Mouse (Mus musculus) lung, adult 18-20 months (tissue): Measurements from ENCODE around the gene Pitpnc1.

Source experiments
- DNase-seq, 2 experiments: peaks; one replicate each; pipeline ENCODE4 v3.0.0; 2022; ENCODE audit warnings: mixed read lengths in 2 of 2

Gene Pitpnc1

DNA sequence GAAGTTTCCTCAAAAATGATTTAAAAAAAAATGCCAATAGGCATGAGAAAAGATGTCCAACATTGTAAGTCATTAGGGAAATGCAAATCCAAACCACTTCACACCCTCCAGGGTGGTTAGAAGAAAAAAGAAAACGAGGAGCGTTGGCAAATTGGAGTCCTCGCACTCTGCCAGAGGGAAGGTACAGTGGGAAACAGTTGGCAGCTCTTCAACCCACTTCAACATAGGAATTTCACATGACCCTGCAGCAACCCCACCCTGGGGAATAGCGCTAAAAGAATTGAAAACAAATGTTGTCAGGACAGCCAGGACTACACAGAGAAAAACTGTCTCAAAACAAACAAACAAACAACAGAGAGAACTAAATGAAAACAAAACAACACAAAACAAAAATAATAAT lies 32.8 kb downstream of the Pitpnc1 start:
- no peak for DNase-seq

DNA sequence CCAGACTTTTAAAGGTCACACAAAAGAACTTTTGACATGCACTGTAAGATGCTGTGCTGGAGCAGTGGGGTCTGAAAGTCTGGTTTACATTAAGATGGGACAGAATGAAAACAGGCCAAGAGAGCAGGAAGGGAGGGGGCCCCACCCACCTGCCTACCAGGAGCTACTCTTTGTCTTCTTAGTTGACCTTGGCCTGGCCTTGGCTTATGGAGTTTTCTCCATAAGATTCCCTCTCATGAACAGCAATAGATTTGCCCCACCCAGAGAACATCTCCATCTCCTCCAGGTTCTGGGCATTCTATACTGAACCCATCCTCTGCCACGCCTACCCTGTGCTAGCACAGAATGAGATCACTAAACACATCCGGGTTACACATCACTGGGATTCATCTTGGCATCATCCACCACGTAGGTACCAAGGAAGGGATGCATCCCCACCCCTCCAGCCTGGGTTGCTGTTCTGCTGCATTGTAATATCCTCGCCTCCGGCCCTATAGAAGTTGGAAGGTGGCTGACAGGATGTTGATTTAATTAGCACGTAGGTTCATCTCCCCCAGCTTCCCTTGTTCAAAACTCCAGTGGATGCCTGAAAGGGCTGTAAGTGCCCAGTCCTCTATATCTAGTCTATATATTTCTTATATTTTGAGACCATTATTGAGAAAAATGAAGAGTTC lies 34.6 kb downstream of the Pitpnc1 start:
- DNase-seq: peak in 1 of 2 experiments; percentile 11

DNA sequence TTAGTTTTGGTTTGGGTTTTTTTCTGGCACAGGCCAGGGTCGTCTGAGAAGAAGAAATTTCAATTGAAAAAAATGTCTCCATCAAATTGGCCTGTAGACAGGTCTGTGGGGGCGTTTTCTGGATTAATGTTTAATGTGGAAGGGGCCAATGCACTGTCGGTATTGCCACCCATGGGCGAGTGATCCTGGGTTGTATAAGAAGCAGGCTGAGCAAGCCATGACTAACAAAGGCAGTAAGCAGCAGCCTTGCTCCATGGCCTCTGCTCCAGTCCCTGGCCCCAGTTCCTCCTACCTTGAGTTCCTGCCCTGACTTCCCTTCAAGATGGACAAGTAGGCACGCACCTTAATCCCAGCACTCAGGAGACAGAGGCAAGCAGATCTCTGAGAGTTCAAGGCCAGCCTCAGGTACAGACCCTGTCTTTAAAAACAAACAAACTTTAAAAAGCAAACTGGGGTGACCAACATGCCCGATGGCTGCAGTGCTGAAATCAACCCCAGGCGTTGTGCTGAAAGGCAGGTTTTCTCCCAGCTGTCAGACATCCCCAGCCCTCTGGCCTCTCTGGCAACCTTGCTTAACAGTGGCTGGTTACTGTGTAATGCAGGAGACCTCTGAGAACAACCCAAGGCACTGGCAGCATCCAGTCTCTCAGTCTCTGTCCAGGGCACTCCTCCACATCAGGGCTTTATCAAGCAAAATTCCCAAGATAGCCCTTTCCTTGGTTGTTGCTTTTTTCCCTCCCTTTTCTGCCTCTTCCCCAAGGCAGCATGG lies 39.1 kb downstream of the Pitpnc1 start:
- no peak for DNase-seq

DNA sequence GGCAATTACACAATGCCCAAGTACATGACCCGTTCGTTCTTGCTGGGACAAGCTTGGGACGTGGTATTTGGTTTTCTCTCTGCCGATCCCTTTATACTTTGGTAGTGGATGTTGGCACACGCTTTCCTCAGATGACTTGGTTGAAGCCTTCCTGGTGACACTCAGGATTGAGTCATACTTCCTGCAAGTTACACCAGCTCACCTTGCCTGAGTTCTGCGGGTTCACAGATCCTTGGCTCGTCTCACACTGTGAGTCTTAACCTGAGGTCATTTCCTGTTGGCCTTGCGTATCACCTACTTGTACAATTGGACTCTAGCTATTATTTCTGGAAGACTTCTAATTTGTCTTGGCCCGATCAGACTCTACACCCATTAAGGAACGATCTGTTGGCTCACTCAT lies 42.5 kb downstream of the Pitpnc1 start:
- DNase-seq: peak in 1 of 2 experiments; percentile 38

DNA sequence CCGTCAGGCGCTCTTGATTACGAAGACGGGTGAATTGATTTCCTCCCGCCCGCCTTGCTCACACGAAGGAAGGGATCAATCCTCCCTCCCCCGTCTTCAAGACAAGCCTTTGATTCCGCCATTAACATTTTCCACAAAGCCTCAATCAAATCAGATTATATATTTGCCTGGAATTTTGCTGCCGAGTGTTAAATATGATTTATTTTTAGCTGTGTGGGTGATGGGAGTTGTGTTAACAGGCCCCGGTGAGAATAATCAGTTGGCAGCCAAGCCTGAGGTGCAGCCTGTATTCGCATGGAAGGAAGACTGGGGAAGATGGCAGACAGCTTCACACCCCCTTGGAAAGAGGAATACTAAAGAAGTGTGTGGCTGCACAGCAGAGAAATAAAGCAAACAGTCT lies 46.3 kb downstream of the Pitpnc1 start:
- DNase-seq: no peak

DNA sequence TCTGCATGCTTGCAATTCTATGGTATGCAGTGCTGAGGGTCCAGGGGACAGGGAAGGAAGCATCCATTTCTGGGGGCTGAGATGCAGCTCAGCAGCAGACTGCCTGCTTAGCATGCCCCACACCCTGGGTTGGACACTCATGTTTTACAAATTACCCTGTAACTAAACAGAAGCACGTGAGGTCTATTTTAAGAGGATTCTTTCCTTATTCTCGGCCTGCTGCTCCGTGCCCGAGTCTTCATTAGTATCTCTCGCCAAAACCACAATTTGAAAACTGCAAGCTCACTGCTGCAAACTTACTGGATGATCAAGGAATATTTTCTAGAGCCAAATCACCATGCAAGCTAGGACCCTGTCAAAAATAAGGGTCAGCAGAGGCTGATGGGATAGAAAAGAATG lies 48.1 kb downstream of the Pitpnc1 start:
- DNase-seq: no peak

DNA sequence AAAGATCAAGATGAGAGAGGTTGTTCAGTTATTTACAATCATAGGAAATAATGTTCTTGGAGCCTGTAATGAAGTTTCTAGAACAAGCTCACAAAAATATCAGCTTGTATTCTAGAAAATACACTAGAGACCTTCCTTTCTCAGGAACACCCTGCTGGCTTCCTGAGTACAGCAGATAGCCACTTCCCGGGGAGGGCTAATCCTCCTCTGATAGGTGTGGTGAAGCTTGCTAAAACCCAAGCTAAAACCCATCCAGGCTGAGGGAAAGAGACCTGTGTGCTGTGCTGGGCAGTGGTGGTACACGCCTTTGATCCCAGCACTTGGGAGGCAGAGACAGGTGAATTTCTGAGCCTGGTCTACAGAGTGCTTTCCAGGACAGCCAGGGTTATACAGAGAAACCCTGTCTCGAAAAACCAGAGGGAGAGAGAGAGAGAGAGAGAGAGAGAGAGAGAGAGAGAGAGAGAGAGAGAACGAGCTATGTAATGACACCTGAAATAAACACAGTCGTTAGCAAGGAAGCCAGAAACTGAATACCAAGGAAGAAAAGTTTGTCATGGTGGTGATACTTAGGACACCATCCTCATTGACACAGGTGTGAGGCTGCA lies 48.6 kb downstream of the Pitpnc1 start:
- peak; percentile 46 to 61 for DNase-seq

DNA sequence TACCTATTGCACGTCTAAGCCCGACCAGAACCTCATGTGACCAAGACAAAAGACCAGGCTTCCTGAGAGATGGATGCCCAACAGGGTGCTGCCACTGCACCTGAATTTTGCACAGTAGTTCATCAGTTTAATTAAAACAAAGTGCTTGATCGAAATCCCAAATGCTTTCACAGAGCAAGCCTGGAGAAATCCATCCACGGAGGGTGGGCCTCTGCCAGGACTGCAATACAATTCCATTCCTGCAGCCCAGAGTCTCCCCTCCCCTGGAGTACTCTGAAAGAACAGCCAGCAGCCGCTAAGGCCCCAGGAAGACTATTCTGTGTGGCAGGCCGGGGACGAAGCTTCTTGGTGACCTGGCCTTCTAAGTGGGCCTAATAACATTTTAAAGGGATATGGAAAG lies 50.6 kb downstream of the Pitpnc1 start:
- no peak for DNase-seq

DNA sequence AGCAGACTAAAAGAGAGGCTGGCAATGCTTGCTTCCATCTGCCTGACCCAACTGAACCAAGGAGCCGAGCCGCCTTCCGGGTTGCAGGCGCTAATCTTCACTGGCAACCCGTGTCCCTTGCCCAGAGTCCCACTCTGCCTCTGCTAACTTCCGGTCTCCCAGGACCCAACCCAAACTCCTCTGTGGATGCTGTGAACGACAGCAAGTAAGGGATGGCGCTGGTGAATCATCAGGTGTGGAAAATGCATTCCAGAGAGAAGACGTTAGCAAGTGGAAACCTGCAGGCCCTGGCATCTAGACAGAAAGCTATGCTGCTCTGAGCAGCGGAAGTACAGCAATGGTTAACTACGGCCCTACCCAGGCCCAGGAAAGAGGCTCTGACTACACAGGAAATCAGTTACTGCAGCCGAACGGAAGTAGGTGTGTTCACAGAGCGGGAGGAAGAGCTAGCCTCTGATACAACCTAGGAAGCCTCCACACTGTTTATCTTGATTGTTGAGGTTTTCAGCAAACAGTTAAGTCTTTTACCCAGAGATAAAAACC lies 53.4 kb downstream of the Pitpnc1 start:
- DNase-seq: peak; percentile 62 to 78

DNA sequence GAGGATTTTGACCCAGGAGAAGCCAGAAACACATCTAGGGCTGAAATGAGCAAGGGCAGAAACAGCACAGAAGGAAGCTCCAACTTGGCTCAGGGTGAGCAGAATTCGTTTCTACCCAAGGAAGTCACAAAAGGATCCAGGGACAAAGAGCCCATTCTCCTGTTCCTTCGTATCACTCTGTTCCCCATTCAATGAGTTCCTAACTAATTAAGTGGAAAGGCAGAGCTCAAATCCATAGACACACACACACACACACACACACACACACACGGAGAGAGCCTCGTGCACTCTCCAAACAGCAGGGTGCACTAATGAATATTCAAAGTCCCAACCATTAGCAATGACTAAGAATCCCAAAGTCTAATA lies 54.0 kb downstream of the Pitpnc1 start:
- DNase-seq: no peak

DNA sequence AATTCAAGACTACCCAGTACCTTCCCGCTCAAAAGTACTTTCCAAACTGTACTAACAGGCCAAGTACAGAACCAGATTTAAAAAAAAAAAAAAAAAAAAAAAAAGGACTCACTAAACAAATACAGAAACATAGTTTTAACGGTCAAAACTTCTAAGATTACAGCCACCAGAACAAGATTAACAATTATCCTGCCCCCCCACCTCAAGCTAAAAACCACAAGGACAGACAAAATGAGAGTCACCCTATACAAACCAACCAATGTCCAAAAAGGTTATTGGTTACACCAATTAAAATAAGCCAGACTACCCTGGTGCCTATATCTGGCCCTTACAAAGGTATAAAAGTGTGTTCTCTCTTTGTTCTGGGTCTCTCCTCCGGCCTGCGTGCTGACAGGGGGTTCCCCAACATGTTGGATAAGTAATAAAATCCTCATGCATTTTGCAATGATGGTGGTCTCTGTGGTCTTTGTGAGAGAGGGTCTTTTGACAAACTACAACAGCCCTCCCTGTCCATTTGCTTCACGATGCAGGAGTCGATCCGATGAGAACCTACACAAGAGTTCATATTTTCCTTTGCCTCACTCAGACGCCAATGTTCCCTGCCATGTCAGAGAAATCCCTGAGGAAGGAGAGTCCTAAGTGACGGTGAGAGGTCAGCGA lies 54.5 kb downstream of the Pitpnc1 start:
- DNase-seq: no peak

DNA sequence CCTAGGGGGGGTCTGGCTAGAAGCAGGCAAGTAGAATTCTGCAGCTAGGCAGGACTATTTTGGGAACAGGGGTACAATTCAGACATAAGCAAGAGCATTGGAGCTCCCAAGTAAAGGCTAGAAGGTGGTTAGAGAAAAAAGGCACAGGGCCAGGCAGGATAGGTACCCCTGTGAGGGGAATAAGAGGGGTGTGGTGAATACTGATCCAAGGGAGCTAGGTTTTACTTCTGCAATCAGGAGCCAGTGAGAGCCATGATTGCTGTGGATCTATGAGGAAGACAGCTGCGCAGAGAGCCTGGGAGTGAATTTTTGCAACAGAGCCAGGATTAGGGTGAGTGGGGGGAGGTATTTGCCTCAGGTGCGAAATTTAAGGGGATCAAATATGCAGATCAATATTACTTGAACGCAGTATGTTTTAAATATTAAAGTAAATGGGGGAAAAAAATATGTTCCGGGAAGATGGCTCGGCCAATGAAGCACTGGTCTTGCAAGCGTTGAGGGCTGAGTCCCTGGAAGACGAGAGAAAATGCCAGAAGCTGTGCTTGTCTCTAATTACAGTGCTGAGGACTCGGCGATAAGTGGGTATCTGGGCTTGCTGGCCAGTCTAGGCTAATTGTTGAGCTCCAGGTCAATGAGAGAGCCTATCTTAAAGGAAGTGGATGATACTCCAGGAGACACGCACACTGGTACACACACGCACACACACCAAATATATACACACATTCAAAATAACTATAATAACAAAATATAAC lies 55.3 kb downstream of the Pitpnc1 start:
- DNase-seq: no peak

DNA sequence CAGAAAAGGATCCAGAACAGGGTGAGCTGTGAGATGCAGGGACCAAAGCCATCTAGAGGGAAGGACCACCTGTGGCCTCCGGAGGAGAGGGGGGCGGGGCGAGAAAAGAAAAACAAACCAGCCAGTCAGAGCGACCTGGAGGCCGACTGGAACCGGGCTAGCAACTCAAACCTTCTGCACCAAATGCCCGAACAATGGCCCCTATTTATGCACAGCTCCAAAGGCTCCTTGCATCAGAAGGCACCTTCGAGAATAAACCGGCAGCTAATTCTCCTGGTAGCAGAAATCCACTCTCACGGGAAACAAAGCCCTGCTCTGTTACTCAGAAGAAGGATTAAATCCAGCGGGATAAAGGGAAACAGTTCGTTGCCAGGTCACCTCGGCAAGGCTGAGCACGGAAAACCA lies 57.2 kb downstream of the Pitpnc1 start:
- peak in 1 of 2 experiments; percentile 16 for DNase-seq

DNA sequence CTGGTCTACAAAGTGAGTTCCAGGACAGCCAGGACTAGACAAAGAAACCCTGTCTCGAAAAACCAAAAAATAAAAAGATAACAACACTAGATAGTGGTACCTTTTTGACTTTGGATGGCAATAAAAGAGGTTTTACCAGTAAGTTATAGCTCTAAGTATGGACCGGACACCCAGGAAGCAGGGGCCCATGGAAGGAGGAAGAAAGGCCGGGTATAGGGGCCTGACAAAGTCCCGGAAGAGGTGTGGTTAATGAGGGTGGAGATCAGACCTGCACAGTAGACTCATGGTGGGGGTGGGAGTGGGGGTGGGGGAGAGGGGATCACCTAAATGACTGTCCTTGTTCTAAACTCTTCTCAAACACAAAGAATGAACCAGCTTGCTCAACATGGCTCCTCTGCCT lies 58.4 kb downstream of the Pitpnc1 start:
- DNase-seq: no peak

DNA sequence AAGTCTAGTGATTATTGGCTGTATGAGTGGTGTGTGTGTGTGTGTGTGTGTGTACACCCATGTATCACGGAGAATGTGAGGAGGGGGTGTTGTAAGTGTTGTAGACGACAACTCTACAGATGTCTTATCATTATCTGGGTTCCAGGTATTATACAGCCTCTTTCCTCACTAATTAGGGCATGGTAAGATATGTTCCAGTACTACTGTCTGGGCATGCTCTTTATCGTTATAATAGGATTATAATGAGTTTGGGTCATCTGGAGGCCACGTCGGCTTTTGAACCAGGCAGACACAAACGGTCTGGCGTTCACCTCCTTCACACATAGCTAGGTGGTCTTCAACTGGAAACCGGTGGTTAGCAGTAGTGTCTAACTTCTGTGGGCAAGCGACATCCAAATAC lies 58.9 kb downstream of the Pitpnc1 start:
- no peak for DNase-seq

DNA sequence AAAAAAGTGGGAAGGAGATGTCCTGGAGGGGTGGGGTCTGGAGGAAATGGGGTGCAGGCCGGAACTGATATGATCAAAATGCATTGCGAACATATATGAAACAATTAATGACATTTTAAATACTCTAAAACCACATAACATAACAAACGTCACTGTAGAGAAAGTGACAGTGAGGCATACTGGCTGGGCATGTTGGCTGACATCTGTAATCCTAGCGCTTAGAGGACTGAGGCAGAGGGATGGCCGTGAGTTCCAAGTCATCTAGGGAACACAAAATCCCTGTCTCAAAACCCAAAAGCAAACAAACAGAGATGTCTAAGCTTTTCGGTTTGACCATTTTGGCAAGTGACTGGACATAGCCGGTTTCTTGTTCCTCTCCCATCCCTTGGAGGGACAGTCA lies 59.7 kb downstream of the Pitpnc1 start:
- DNase-seq: no peak

DNA sequence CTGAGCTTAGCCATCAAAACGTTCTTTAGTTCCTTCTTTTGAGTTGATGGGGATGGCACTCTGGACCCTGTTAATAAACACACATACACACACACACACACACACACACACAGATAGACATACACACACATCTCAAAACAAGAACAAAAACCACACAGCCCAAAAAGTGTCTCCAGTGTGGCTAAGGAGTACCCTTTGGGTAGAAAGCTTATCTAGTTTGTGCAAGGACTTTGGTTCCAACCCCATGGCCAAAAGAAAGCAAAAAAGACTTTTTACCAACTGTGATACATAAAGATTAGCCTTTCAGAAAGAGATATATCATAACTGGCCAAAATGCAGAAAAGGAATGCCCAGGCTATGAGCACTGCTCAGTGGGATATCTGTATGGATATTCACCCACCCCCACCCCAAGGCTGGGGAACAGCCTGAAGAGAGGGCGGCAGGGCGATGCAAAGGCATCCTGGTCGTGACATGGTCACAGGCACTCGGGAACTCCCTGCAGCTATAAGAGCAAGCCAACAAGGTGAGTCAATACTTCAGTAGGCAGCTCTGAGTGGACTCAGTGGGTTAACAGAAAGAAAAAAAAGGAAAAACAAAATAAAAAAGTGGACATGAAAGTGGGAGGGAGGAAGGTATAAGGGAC lies 60.3 kb downstream of the Pitpnc1 start:
- DNase-seq: no peak

DNA sequence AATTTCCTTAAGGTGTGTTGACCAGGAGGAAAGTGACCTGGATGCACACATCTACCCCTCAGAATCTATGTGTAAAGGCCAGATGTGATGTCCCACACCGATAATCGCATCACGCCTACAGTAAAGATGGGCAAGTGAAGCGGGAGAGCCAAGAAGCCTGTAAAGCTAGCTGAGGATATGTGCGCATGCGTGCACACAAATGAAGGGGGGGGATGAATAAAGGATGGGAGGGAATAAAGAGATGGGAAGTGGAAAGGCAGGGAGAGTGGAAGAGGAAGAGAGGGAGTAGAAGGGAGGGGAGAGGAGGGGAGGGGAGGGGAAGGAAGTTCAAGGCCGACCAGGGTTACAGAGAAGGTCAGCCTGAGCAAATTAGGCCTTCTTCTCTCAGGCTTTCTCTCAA lies 61.6 kb downstream of the Pitpnc1 start:
- no peak for DNase-seq

DNA sequence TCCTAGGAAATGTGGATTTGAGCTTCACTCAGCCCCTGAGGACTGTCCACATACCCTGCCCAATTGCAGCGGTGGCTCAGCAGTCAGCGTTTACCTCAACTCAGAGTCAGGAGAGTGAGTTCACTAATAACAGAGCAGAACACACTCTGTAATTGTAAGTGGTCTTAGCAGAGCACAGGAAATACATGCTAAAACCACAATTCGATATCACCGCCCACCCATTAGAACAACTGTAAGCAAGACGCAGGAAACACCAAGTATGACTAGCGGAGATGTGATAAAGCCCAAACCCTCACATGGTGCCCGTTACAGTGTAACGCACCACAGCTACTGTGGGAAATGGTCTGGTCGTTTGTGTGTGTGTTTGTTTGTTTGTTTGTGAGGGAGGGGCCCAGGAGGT lies 62.8 kb downstream of the Pitpnc1 start:
- no peak for DNase-seq

DNA sequence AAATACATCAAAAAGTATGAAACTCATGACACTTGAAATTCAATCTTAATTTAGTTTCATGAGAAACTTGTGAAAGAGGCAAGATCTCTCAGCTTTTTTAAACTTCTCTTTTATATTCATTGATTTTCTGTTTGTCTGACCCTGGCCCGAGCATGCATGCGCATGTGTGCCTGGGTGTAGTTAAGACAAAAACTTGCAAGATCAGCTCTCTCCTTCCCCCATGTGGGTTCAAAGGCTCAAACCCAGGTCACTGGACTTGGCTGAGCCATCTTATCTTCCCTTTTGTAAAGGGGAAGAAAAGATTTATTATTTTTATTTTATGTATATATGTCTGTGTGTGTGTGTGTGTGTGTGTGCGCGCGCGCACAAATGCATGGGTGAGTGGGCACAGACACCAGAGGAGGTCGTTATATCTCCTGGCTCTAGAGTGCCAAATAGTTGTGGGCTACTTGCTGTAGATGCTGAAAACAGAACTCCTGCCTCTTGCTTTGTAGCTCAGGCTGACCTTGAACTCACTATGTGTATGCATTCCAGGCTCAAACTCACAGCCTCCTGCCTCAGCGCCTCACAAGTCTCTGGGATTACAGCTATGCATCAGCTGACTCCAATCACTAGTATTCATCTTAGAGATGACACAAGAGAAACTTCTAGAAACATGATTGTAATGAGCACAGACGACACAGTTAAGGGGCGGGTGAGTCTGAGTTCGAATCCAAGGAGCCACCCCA lies 64.7 kb downstream of the Pitpnc1 start:
- DNase-seq: no peak

DNA sequence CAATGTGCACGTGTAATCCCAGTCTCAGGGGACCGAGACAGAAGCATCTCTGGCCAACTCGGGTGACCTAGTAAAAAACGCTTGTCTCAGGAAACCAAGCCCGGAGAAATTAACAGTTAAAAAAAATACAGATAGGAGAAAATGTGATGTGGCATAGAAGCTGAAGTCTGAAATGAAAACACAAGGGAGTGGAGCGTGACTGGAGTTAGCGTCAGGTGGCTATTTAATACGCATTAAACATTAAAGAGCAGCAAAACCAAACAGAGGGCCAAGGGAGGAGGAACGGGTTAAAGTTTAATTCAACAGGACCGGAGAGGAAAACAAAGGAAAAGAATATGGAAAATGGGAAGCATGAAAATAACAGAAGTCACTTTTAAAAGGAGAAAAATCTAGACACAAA lies 67.2 kb downstream of the Pitpnc1 start:
- no peak for DNase-seq
